Mouse (Mus musculus) naive thymus-derived CD4-positive, alpha-beta T cell, adult 2 months (primary cell): ENCODE results near the gene Itga9.
A peak's percentile ranks its signal among the peaks of the same experiment; 100 is the strongest.

Experiments used
- DNase-seq: peaks from one replicate; pipeline ENCODE4 v3.0.0-alpha.2; 2011; ENCODE audit warnings: low read depth

Gene Itga9

GRCm38 (mm10) chr9:118651939-118652338 lies 45.4 kb downstream of the Itga9 start:
- DNase-seq = no peak

- DNase-seq = no peak
Measured at GRCm38 (mm10) chr9:118653436-118653835, 46.9 kb downstream of the Itga9 start.

DNA sequence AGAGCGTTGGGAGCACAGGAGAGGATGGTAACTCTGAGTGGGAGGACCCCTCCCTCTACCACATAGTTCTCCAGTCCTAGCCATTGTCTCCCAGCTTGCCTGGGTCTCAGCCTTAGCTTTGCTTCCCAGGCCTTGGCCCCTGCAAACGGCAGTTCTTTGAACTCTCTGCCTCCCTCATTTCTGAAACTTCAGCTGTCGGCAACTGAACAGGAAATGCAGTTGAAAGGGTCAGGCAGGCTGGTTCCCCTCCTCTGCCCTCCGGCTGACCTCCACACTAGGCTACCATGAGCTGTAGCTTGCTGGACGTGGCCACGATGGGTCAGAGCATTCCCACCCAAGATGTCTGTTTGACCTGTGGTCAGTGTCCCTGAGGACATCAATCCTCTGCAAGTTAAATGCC lies 48.5 kb downstream of the Itga9 start:
- DNase-seq = no peak

DNA sequence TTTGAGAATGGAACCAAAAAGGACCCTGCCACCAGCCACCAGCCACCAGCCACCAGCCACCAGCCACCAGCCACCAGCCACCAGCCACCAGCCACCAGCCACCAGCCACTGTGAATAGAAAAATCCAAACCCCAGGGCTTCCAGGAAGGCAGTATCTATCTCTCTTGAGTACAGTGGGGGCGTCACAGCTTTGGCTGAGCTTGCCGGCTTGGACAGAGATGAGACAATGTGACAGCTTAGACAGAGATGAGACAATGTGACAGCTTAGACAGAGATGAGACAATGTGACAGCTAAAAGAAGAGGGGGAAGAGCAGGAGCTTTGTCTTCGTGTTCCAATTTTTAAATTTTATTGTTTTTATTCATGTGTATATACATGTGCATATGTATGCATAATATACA lies 49.2 kb downstream of the Itga9 start:
- no peak for DNase-seq

DNA sequence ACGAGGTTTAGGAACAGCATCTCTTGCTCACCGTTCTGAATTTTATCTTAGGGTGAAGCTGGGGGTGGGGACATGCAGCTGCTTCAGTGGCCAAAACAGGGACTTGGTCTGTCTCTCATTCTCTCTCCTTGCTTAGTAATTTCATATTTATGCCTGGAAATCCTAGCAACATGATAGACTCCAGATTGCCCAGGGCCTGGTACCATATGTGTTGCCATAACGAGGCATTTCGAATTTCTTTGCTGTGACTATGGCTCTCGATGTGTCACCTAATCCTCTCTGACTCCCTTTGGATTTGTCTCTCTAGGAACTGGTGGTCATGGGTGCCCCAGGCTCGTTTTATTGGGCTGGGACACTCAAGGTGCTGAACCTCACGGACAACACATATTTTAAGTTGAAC lies 51.7 kb downstream of the Itga9 start:
- no peak for DNase-seq

- no peak for DNase-seq
Measured at GRCm38 (mm10) chr9:118659809-118660208, 53.3 kb downstream of the Itga9 start.

- DNase-seq = no peak
Measured at GRCm38 (mm10) chr9:118660259-118660658, 53.8 kb downstream of the Itga9 start.

DNA sequence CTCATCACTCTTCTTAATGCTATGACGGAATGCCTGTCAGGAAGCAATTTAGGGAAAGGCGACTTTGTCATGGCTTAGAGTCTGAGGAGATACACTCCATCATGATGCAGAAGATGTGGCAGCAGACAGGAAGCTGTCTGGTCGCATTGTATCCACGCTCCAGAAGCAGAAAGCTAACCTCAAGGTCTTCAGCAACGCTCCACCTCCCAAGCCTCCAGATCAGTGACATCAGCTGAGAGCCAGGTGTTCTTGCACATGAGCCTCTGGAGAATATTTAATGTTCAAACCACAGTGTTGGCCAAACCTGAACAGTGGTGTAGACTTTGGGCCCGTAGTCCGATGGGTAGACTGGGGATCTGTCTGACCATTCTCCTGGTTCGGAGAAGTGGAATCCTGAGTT lies 55.5 kb downstream of the Itga9 start:
- DNase-seq = peak; percentile 33

- peak; percentile 53 for DNase-seq
Measured at GRCm38 (mm10) chr9:118662476-118662875, 56.0 kb downstream of the Itga9 start.

- no peak for DNase-seq
Measured at GRCm38 (mm10) chr9:118663938-118664337, 57.4 kb downstream of the Itga9 start.

DNA sequence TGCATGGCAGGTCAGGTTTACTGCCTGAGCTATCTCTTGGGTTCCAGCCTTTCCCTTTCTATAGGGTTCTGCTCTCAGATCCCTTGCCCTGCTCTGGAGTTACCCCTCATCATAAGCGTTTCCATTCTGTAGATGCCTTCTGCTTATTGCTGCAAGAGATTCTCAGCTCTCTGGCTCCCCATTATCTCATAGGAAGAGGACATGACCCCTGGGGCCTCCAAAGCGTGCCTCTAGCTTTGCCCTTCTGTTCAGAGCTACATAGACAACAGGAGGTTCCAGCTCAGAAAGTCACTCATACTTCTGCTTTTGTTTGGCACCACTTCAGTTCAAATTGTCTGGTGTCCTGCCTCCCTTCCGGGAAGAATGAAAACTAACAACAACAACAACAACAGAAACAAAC lies 59.6 kb downstream of the Itga9 start:
- no peak for DNase-seq

DNA sequence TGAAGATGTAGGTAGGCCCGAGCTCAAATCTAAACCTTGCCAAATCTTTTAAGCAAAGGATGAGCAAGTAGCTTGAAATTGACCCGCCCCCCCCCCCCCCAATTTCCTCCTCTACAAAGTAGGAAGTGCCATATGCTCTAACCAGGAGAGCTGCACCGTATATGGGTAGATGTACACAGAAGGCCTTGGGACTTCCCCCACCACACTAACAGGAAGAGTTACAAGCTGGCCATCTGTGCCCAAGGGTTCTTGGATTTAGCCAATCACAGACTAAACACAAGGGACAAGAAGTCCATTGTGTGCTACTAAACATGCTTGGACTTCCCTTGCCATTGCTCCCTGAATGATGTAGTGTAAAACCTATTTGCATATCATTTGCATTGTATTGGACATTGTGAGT lies 63.2 kb downstream of the Itga9 start:
- peak; percentile 63 for DNase-seq

DNA sequence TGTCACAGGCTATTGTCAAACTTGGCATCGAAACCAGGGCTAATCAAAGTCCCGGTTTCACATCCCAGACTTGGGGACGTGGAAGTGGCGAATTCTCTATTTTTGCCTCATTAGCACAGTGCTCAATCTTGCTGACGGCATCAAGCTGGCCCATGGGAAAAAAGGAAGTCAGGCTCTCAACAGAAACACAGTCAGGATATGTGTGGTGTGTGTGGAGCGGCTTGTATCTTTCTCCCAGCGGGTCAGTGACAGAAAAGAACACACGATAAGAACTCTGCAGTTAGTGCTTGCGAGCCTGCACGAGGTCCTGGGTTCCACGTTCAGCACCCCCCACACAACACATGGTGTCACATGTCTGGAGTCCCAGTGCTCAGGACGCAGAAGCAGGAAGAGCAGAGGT lies 67.8 kb downstream of the Itga9 start:
- DNase-seq = no peak

- DNase-seq = peak; percentile 71
Measured at GRCm38 (mm10) chr9:118674761-118675160, 68.3 kb downstream of the Itga9 start.

GRCm38 (mm10) chr9:118675573-118676170 lies 69.2 kb downstream of the Itga9 start:
- no peak for DNase-seq

GRCm38 (mm10) chr9:118676692-118677091 lies 70.2 kb downstream of the Itga9 start:
- DNase-seq = no peak

DNA sequence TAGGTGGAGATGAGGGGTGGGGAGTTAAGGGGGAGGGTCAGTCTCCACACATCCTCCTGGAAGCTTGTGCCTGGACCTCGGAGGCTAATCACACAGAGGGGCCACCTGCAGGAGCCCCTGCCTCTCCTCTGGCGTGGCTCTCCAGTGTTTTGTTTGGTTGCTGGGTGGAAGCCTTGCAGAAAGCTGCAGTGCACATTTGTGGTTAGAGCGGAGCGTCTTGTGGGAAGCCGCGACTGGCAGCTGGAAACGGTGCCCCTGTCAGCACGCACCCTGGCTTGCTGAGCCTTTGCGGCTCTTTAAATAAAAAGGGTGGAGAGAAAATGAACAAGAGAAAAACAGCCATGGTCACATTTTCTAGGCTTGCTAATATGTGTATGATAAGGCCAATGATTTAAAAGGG lies 70.9 kb downstream of the Itga9 start:
- peak; percentile 47 for DNase-seq

DNA sequence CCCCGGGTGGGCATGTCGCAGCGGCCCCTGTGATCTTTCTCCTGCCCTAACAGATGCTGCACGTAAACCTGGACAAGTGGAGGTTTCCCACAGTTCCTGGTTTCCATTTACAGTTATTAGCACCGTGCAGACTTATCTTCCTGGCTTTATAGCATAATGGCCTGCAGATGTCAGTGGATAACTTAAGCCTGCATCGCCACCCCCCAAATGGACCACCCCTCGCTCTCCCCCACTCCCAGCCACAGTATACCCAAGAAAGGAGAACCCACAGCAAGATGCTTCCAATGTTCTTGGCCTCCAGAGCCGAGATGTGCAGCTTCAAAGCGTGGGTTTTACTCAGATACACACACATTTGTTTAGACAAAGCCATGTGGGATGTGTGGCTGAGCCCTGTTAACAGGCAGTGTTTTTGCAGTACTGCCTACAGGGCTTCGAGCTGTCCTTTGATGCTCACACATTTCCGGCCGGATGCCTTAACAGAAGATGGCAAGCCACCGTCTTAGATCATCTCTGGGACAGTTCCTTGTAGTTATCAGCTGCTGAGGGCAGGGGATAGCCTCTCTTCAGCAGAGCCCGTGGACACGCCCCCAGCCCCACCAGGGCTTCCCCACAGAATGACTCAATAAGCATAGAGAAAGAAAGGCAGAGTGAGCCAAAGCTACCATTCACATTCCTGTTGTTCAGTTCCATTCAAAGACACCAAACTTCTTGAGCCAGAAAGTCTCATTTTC lies 71.7 kb downstream of the Itga9 start:
- peak; percentile 87 for DNase-seq

DNA sequence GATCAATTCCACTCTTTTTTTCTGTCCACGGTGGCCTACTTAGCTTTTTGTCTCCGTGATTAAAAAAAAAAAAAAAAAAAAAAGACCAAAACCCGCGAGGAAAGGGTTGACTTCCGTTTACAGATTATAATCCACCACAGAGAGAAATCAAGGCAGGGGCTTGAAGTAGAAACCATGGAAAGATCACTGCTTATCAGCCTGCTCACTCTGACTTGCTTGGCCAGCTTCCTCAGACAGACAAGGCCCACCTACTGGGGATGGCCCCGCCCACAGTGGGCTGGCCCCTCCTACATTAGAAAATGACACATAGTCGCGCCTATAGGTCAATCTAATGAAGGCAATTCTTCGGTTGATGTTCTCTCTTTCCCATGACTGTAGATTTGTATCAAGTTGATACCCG lies 72.3 kb downstream of the Itga9 start:
- DNase-seq = peak; percentile 63

DNA sequence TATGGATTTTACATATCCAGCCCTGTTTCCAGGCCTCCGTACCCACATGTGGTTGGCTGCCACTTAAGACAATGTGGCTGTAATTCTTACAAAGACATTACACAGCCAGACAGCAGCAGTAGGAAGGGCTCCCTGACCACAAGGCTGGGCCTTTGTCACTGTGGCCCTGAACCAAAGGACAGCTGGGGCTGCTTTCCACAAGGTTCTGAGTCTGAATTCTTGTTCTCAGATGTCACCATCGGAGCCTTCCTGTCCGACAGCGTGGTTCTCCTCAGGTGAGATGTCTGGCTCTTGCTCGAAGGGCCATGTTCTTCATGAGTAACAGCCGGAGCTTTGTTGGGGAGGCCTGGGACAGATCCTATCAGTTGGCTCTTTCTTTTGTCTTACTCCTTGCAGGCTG lies 75.0 kb downstream of the Itga9 start:
- no peak for DNase-seq

GRCm38 (mm10) chr9:118682154-118682553 lies 75.7 kb downstream of the Itga9 start:
- DNase-seq = no peak

DNA sequence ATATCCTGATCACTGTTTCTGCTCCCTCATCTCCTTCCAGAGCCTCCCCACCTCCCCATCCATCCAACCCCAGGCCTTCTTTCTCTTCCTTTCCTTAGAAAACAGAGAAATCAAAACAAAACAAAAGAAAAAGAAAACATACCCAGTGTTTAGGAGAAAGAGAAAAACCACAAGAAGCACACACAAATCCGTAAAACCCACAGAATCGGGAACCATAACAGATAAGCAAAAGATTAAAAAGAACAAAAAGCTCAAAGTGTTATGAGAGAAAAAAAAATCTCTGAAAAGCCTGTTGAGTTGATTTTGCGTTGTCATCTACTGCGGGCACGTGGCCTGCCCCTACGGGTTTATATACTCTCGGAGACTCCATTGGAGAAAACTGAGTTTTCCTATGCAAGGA lies 77.0 kb downstream of the Itga9 start:
- no peak for DNase-seq

GRCm38 (mm10) chr9:118684343-118684742 lies 77.9 kb downstream of the Itga9 start:
- DNase-seq = peak; percentile 71
